Mouse (Mus musculus) cerebellum, adult 2 months (tissue): Measurements from ENCODE around the gene Crym. TPM values are rescaled to one million over a fixed set of nuclear protein-coding genes. Genes with fewer than 3 reads are reported as not detected.
A peak's percentile ranks its signal among the peaks of the same experiment; 100 is the strongest.

Experiments
- DNase-seq, 2 experiments: peaks; one replicate each; pipeline ENCODE4 v3.0.0; 2021
- H3K27ac ChIP-seq: fragments of 200-500 bp; 2 replicates; pipeline ENCODE4 v1.5.1; 2012; ENCODE audit warnings: low read length, control low read depth, inconsistent platforms; ENCODE audit not compliant: insufficient read depth
- H3K27me3 ChIP-seq: fragments of 200-500 bp; 2 replicates; pipeline ENCODE4 v1.6.1; 2012; ENCODE audit warnings: inconsistent platforms, mild to moderate bottlenecking, low read length, moderate library complexity; ENCODE audit not compliant: control insufficient read depth, insufficient read depth
- H3K4me1 ChIP-seq: fragments of 200-500 bp; 2 replicates; pipeline ENCODE4 v1.6.1; 2011; ENCODE audit warnings: low read length; ENCODE audit not compliant: control insufficient read depth, insufficient read depth
- H3K4me3 ChIP-seq: fragments of 200-500 bp; replicated peaks from 2 replicates; pipeline ENCODE3; 2011; ENCODE audit warnings: mild to moderate bottlenecking, low read depth, low read length, control low read depth; ENCODE audit not compliant: insufficient read depth
- CTCF ChIP-seq: fragments of 200-500 bp; IDR thresholded peaks from 2 replicates; pipeline ENCODE4 v1.5.1; 2011; ENCODE audit warnings: low read depth, mild to moderate bottlenecking, control low read depth, low read length, moderate library complexity, borderline replicate concordance; ENCODE audit not compliant: insufficient read depth
- POLR2A ChIP-seq: fragments of 200-500 bp; IDR thresholded peaks from 2 replicates; pipeline ENCODE4 v1.6.1; 2011; ENCODE audit warnings: low read length, control low read depth, borderline replicate concordance; ENCODE audit not compliant: insufficient read depth
- WGBS: fragments of 180-500 bp; shearing (Covaris S2); methylation state at CpG from one replicate; pipeline ENCODE4 v1.1.7; 2018; 5-methylcytosine and 5-hydroxymethylcytosine counted together
- polyA plus RNA-seq: library from polyadenylated mRNA; depleted of rRNA; stranded (reverse); fragments of >200 nt; gene quantifications from 2 replicates; pipeline ENCODE4 v1.2.3, GENCODE M21; 2012

The Crym gene
- polyA plus RNA-seq, 1 experiment: 0.11 TPM

DNA sequence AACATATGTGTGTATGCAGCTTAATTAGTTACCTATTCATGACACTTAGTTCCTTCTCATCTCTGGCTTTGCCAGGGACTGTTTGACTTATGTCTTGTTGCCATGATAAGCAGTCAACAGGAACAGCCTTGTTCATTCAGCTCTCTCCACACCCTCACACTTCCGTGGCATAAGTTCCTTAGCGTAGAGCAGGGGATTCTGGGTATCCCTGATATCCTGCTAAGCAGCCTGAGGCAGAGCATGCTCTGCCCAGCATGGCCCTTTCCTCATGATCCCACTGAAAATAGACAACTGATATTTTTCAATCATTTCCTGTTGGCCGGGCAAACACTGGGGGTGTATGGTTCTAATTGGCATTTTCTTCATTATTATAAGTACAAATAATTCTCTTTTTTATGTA is 24.3 kb downstream of the Crym start:
- DNase-seq: no peak
- 90% methylated on average over 3 of the region's 3 CpGs for WGBS
- Histone ChIP-seq H3K4me3 (no peak overlapping the region), H3K27ac (no peak overlapping the region), H3K27me3 (no peaks in the 10 kb centered on the region), H3K4me1 (peaks cover 6% of the 10 kb centered on the region)
- TF ChIP-seq POLR2A: no peak
- TF ChIP-seq CTCF: no peak

DNA sequence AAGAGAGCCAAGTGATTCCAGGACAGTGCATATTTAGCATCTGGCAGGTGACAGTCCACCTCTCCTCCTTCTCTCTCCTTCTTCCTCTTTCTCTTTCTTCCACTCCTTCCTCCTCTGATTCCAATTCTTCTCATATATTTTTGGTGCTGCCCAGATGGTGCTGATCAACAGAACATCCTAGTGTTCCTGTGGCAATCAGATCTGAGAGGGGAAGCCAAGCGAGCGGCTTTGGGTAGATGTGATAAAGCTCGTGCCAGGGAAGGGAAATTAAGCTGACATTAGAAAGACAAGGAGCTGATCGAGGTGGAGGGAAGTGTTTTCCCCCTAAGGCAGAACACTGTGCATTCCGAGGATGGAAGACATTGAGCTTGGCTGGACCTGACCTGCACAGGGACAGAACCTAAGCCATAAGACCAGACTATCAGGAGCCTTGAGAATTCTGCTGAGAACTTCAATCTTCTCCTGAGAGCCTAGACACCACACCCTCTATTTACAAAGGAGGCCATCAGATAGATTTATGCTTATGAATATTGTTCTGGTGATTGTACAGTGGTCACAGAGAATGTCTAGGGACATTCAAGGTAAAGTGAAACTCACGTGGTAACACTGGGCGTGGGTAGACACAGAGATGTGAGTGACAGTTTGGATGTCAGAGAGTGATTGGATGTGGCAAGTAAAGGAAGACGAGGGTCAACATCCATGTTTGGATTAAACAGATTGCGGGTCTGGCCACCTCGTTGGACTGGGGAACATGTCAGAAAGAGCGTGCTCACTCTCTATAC is 27.0 kb downstream of the Crym start:
- 82% methylated on average over 11 of the region's 11 CpGs for WGBS
- H3K4me3 ChIP-seq: no peak overlapping the region
- TF ChIP-seq CTCF: no peak
- TF ChIP-seq POLR2A: no peak
- H3K27me3 ChIP-seq: no peaks in the 10 kb centered on the region
- no peaks in the 10 kb centered on the region for H3K4me1 ChIP-seq
- no peak for DNase-seq
- H3K27ac ChIP-seq: no peak overlapping the region

DNA sequence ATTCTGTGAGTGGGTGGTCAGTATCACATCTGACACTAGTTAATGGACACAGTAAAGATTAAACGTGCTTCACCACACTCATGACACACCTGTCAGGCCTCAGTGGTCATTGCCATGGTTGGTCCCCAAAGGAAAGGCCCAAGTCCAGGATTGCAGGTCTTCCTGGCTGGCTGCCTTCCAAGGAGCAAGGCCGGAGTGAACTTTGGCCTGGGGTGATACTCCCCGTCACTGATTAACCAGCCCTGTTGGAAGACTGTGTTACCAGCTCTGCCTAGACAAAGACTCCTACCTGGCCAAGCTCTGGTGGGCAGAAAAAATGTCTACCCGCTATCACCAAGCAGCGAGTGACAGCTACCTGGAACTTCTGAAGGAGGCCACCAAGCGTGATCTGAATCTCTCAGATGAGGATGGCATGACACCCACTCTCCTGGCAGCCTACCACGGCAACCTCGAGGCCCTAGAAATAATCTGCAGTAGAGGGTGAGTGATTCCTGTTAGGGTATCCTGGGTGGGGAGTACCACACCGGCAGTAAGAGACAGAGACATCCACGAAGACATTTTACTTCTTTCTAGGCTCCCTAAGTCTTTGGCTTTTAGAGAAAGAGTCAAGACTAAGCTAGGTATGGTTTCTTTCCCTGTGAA is 28.2 kb downstream of the Crym start, which contains the start of gene Anks4b:
Gene Anks4b, plus strand, starts transcription at position 256 of the 642 bp plus-strand sequence.
- H3K4me3 ChIP-seq: no peak within 1 kb of the TSS
- no peaks in the 10 kb centered on the region for H3K27me3 ChIP-seq
- H3K4me1 ChIP-seq: no peaks in the 10 kb centered on the region
- WGBS: 86% methylated on average over 10 of the region's 10 CpGs
- DNase-seq: no peak
- no peak within 1 kb of the TSS for H3K27ac ChIP-seq
- TF ChIP-seq CTCF (no peak), POLR2A (no peak)

DNA sequence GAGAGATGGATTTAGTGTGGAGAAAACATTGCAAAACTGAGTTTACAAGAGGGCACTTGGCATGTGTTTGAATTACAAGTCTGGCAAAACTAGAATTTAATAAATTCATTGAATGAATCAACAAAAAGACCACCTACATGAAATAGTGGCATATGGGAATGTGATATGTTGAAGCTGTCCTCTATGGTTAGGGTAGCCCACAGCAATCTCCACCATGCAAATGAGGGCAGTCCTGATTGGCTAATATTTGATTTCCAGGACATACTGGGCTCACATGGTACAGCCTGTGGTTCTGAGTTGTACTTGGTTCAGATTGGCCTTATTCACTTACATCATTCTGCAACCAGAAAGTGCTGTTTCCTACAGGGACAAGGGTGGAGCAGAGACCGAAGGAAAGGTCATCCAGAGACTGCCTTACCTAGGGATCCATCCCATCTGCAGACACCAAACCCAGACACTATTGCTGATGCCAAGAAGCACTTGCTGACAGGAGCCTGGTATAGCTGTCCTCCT is 29.7 kb downstream of the Crym start:
- TF ChIP-seq POLR2A: no peak
- no peak for TF ChIP-seq CTCF
- Histone ChIP-seq H3K4me3 (no peak overlapping the region), H3K27ac (no peak overlapping the region), H3K27me3 (no peaks in the 10 kb centered on the region), H3K4me1 (no peaks in the 10 kb centered on the region)
- no peak for DNase-seq
- WGBS: 100% methylated on average over 1 of the region's 1 CpGs

DNA sequence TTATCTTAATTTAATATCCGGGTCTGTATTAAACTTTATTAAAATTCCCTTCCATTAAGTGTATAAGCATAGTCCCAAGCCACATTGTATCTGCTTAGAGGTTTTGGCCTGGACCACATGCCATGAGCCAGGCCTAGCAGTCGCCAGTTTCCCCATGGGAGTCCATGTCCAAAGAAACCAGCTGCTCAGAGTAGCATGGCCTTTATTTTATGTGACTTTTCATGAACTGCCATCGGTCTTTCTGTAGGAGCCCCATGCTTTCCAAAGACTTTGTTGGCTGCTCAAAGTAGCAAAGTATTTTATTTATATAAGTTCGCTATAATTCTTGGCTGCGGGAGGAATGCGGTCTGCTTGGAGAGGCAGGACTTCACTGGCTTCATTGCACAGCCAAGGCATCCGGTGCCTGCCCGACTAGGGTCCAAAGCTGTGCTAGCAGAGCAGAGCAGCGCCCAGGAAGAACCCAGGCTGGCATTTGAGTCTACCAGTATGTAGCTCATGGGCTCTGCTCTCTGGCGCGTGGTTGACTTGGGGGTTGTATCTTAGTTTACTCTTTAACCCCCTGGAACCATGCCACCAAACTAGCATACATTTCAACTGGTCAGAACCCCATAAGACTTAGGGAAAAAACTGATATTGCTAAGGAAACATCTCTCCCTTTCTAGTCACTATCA is 38.2 kb downstream of the Crym start:
- H3K27me3 ChIP-seq: no peaks in the 10 kb centered on the region; the same call in 1 of the 2 replicates
- TF ChIP-seq CTCF (no peak), POLR2A (no peak)
- 41% methylated on average over 11 of the region's 11 CpGs for WGBS

DNA sequence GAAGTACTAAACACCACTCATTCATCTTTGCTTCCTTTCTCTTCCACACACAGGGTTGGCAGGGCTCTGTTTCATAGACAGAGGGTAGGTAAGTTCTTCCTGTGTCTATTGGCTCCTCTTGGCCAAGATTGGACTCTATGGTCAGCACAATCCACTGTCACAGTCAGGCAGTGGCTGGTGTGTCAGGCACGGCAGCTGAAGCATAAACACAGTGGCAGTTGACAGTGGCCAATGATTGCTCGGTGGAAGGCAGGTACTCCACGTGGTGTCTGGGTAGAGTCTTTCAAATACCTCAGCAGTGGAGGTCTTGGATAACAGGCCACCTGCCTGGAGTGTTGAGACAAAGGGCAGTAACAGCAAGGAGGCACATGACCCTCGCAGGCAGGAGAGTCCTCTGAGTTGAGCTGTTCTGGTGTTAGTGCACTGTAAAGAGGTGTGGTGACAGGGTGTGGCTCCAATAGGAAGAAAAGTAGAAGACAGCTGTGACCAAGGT is 43.7 kb downstream of the Crym start:
- TF ChIP-seq CTCF (no peak), POLR2A (no peak)
- WGBS: 59% methylated on average over 4 of the region's 4 CpGs
- DNase-seq: peak in 1 of 2 experiments; percentile 5
- Histone ChIP-seq H3K4me1 (peaks cover 12% of the 10 kb centered on the region), H3K4me3 (no peak overlapping the region), H3K27me3 (no peaks in the 10 kb centered on the region), H3K27ac (no peak overlapping the region)

More for the DNA sequence above, 38.2 kb downstream of the Crym start:
- Histone ChIP-seq H3K4me1 (no peaks in the 10 kb centered on the region), H3K27ac (no peak overlapping the region), H3K4me3 (no peak overlapping the region)
- DNase-seq: no peak

DNA sequence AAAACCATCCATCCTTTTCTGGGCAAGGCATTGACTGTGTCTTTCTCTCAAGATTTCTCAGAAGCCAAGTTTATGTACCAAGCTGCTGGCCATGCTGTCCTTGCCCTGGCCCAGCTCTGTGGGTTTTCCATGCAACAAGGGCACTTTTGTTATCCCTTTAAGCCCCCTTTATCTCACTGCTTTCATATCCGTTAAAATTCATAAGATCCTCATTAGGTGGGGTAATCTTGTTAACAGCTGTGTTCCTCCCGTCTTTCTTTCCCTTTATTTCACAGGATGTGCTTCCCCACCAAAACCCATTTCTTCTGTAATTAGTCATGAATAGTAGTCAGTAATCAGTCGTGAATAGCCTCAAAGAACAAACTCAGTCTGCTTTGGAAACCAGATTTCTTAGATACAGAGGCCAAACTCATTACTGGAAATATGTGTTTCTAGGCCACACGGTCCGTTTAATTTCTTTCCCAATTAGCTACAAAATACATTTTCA is 44.3 kb downstream of the Crym start:
- no peak overlapping the region for H3K4me3 ChIP-seq
- H3K27ac ChIP-seq: no peak overlapping the region
- 61% methylated on average over 5 of the region's 5 CpGs for WGBS
- peak in 1 of 2 experiments; percentile 7 for DNase-seq
- H3K27me3 ChIP-seq: no peaks in the 10 kb centered on the region
- peaks cover 12% of the 10 kb centered on the region for H3K4me1 ChIP-seq
- TF ChIP-seq POLR2A (no peak), CTCF (no peak)
